Mouse (Mus musculus) hindbrain, postnatal 0 days (tissue): ENCODE results near the gene Carns1. TPM values are rescaled to one million over a fixed set of nuclear protein-coding genes. Genes with fewer than 3 reads are reported as not detected.
A peak's percentile ranks its signal among the peaks of the same experiment; 100 is the strongest.

Experiments used
- ATAC-seq: fragments of 200-750 bp; cut with Nextera tagmentation; 2 replicates; pipeline ENCODE4 v1.8.0; 2017; ENCODE audit warnings: mild to moderate bottlenecking, moderate TSS enrichment, moderate library complexity
- DNase-seq: peaks from one replicate; pipeline ENCODE4 v3.0.0-alpha.2; 2015; ENCODE audit warnings: low spot score
- H3K27ac ChIP-seq: fragments of 300-500 bp; sonication (generic); 2 replicates; pipeline ENCODE4 v1.5.1; 2014; ENCODE audit warnings: mild to moderate bottlenecking
- H3K27me3 ChIP-seq: fragments of 300-500 bp; sonication (generic); 2 replicates; pipeline ENCODE4 v1.6.1; 2014; ENCODE audit warnings: low read length, mixed read lengths; ENCODE audit not compliant: insufficient read depth
- H3K36me3 ChIP-seq: fragments of 300-500 bp; sonication (generic); 2 replicates; pipeline ENCODE4 v1.6.1; 2014; ENCODE audit warnings: low read length, mixed read lengths; ENCODE audit not compliant: insufficient read depth
- H3K4me1 ChIP-seq: fragments of 300-500 bp; sonication (generic); 2 replicates; pipeline ENCODE4 v1.6.1; 2014; ENCODE audit warnings: antibody characterized with exemption, low read length, mixed read lengths; ENCODE audit not compliant: insufficient read depth
- H3K4me2 ChIP-seq: fragments of 300-500 bp; sonication (generic); 2 replicates; pipeline ENCODE4 v1.6.1; 2014; ENCODE audit warnings: low read depth, mild to moderate bottlenecking, low read length, moderate library complexity, mixed read lengths
- H3K4me3 ChIP-seq: fragments of 300-500 bp; sonication (generic); 2 replicates; pipeline ENCODE4 v1.5.1; 2014; ENCODE audit warnings: low read length
- H3K9ac ChIP-seq: fragments of 300-500 bp; sonication (generic); replicated peaks from 2 replicates; pipeline ENCODE4 v1.6.1; 2014; ENCODE audit warnings: mild to moderate bottlenecking, low read length, moderate library complexity, mixed read lengths
- H3K9me3 ChIP-seq: fragments of 300-500 bp; sonication (generic); 2 replicates; pipeline ENCODE4 v1.6.1; 2016; ENCODE audit warnings: low read length, mixed read lengths
- CTCF ChIP-seq: IDR thresholded peaks from 2 replicates; pipeline ENCODE4 v1.5.1; 2016; ENCODE audit warnings: antibody characterized with exemption, control low read depth, low read depth
- WGBS: fragments of 180-500 bp; shearing (Covaris S2); extraction: QIAGEN DNeasy Blood & Tissue Kit; methylation state at CpG from one replicate; pipeline ENCODE4 v1.1.7; 2014; 5-methylcytosine and 5-hydroxymethylcytosine counted together
- polyA plus RNA-seq: library from polyadenylated mRNA; unstranded; fragments of >200 nt; fragmentation: Nextera tagmentation; extraction: Ambion mirVana; gene quantifications from 2 replicates; pipeline ENCODE4 v1.2.1, GENCODE M21; 2015
- total RNA-seq: library from RNA; depleted of rRNA; stranded (reverse); fragments of >200 nt; gene quantifications from 2 replicates; pipeline ENCODE4 v1.2.3, GENCODE M21; 2014

Carns1 gene
- total and polyA plus RNA-seq, 2 experiments from 2014 or later, result 7.5 to 8.3 TPM

DNA sequence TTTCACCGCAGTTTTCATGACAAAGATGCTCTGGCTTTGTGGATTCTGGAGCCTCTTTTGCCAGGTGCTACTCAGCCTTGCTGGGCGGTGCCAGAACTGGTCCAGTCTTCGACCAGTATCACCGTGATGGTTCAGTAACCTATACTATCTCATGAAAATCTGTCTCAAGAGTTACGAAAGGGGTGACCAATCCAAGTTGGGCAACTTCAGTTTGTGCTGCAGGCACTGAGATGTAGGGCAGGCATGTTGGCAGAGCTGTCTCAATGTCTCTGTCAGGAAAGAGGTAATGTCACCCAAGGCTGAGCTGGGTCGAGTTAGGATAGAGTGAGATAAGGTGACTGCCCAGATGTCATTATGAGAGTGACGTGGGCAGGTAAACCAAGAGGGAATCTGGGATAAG lies 5.1 kb upstream of the Carns1 start:
- 88% methylated on average over 7 of the region's 7 CpGs for WGBS
- TF ChIP-seq CTCF, result no peak
- H3K9ac ChIP-seq, result no peak overlapping the region
- no peak overlapping the region for H3K4me2 ChIP-seq
- DNase-seq (no peak), ATAC-seq (no peak)
- H3K9me3 ChIP-seq, result no peaks in the 10 kb centered on the region
- H3K27me3 ChIP-seq, result no peaks in the 10 kb centered on the region
- no peak overlapping the region for H3K27ac ChIP-seq
- H3K4me3 ChIP-seq, result no peak overlapping the region
- no peaks in the 10 kb centered on the region for H3K36me3 ChIP-seq
- H3K4me1 ChIP-seq, result peaks cover 14% of the 10 kb centered on the region

GRCm38 (mm10) chr19:4172925-4173324 lies 2.4 kb downstream of the Carns1 start:
- DNase-seq (no peak), ATAC-seq (no peak)
- H3K27ac ChIP-seq, result no peak overlapping the region
- TF ChIP-seq CTCF, result no peak
- no peak overlapping the region for H3K4me3 ChIP-seq
- H3K4me2 ChIP-seq, result no peak overlapping the region
- H3K27me3 ChIP-seq, result no peaks in the 10 kb centered on the region
- H3K9ac ChIP-seq, result no peak overlapping the region
- H3K9me3 ChIP-seq, result no peaks in the 10 kb centered on the region
- H3K4me1 ChIP-seq, result peaks cover 16% of the 10 kb centered on the region
- no peaks in the 10 kb centered on the region for H3K36me3 ChIP-seq
- 62% methylated on average over 11 of the region's 11 CpGs for WGBS

DNA sequence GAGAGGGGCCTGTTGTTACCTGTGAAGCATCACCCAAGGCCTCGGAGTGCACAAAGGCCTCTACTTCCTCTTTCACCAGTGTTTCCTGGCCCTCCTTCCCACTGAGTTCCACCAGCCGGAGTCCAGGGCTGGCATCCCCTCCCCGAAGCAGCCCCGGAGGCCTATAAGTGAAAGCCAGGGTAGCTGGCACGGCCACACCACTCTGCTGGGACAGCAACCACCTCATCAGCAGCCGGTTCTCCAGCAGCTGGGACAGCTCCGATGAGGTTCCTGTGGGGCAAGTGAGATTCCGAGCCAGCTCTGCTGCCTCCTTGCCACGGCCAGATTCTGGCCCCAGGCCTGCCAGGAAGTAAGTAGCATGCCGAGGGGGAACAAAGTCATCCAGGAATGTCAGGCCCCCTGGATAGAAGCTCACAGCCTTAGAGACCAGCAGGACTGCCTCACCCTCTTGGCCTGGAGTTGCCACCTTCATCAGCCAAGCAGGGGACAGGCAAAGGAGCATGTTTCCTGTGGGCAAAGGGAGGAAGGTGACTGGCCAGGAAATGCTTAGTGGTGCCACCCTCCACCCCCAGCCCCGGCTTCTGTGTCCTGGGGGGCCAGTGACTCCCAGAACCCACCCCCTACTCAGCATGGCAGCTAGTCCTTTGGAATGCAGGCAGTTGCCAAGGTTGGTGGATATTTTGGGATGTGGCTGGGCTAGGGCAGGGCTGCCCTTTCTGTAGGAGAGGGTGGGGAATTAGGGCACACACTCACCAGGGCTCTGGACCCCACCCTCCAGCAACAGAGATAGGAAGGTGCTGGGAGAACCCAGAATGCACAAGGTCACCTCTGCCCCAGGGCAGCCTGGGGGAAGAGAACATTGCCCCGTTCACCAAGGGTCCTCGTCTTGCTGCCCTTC lies 3.6 kb downstream of the Carns1 start:
- Histone ChIP-seq H3K9ac (no peak overlapping the region), H3K27ac (no peak overlapping the region), H3K4me2 (no peak overlapping the region), H3K27me3 (no peaks in the 10 kb centered on the region), H3K4me3 (no peak overlapping the region), H3K36me3 (no peaks in the 10 kb centered on the region), H3K9me3 (no peaks in the 10 kb centered on the region), H3K4me1 (peaks cover 16% of the 10 kb centered on the region)
- DNase-seq (no peak), ATAC-seq (no peak)
- no peak for TF ChIP-seq CTCF
- WGBS, result 47% methylated on average over 13 of the region's 13 CpGs

GRCm38 (mm10) chr19:4170723-4171392 lies 4.4 kb downstream of the Carns1 start:
- TF ChIP-seq CTCF, result no peak
- H3K4me3 ChIP-seq, result no peak overlapping the region
- 93% methylated on average over 10 of the region's 10 CpGs for WGBS
- no peak for ATAC-seq
- no peaks in the 10 kb centered on the region for H3K36me3 ChIP-seq
- H3K4me2 ChIP-seq, result no peak overlapping the region
- no peak overlapping the region for H3K27ac ChIP-seq
- no peak overlapping the region for H3K9ac ChIP-seq
- no peak for DNase-seq
- H3K4me1 ChIP-seq, result peaks cover 14% of the 10 kb centered on the region
- no peaks in the 10 kb centered on the region for H3K27me3 ChIP-seq
- no peaks in the 10 kb centered on the region for H3K9me3 ChIP-seq

DNA sequence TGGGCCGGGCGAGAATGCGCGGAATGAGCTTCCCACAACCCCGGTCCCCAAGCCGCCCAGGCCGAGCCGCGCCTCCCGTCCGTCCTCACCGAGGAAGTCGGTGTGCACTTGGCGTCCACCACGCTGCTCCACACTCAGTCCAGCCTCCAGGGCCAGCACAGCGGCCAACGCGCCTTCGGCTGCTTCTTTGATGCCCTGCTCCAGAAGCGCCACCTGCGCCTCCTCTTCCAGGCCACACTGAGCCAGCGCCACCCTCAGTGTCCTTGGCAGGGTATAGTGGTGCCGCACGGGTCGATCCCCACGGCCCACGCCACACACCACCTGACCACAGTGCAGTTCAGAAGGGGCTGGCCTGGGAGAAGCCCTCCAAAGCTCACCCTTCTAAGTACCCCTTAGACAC lies 5.5 kb downstream of the Carns1 start:
- peak overlapping the region; percentile 44 for H3K4me3 ChIP-seq
- H3K9me3 ChIP-seq, result no peaks in the 10 kb centered on the region
- peak overlapping the region; percentile 85 for H3K4me2 ChIP-seq
- H3K4me1 ChIP-seq, result peaks cover 7% of the 10 kb centered on the region
- H3K9ac ChIP-seq, result peak overlapping the region; percentile 78
- peak overlapping the region; percentile 92 for H3K27ac ChIP-seq
- TF ChIP-seq CTCF, result no peak
- peak; percentile 39 for ATAC-seq
- no peaks in the 10 kb centered on the region for H3K36me3 ChIP-seq
- DNase-seq, result no peak
- 4% methylated on average over 27 of the region's 27 CpGs for WGBS
- no peaks in the 10 kb centered on the region for H3K27me3 ChIP-seq

- peak overlapping the region; percentile 85 for H3K4me2 ChIP-seq
- peaks cover 7% of the 10 kb centered on the region for H3K4me1 ChIP-seq
- under 1% methylated on average over 41 of the region's 43 CpGs for WGBS
- DNase-seq (peak; percentile 99), ATAC-seq (peak; percentile 97)
- H3K9me3 ChIP-seq, result no peaks in the 10 kb centered on the region
- peak overlapping the region; percentile 44 for H3K4me3 ChIP-seq
- no peaks in the 10 kb centered on the region for H3K36me3 ChIP-seq
- H3K27ac ChIP-seq, result peak overlapping the region; percentile 92
- H3K9ac ChIP-seq, result peak overlapping the region; percentile 78
- H3K27me3 ChIP-seq, result no peaks in the 10 kb centered on the region
- TF ChIP-seq CTCF, result peak; percentile 85
Observed at GRCm38 (mm10) chr19:4169378-4169784, 5.9 kb downstream of the Carns1 start.
